Mouse (Mus musculus): ENCODE measurements around the gene Nalcn. TPM values are rescaled to one million over a fixed set of nuclear protein-coding genes. Genes with fewer than 3 reads are reported as not detected.
"Not testable (repeated sequence)": the region's sequence is repeated elsewhere in the genome, so short reads cannot be mapped to it uniquely, and the experiment has no call there.

Nalcn gene
- under 1 TPM; 0.54 to 0.85 (median 0.70) TPM for total RNA-seq (2022)

- DNase-seq (ENCODE audit: low spot score), result no peak
Measured at GRCm38 (mm10) chr14:123626501-123627179, at the start of gene Nalcn. Gene Nalcn (minus strand): TSS chr14:123627144.

GRCm38 (mm10) chr14:123671076-123671475, 44.1 kb upstream of the Nalcn start:
- DNase-seq (ENCODE audit: low spot score), result not testable (repeated sequence)

- no peak for DNase-seq (ENCODE audit: low spot score)
Measured at GRCm38 (mm10) chr14:123664451-123664850, 37.5 kb upstream of the Nalcn start.

GRCm38 (mm10) chr14:123663206-123663605, 36.3 kb upstream of the Nalcn start:
- DNase-seq (ENCODE audit: low spot score), result no peak

GRCm38 (mm10) chr14:123662386-123662785, 35.4 kb upstream of the Nalcn start:
- no peak for DNase-seq (ENCODE audit: low spot score)

- DNase-seq (ENCODE audit: low spot score), result no peak
Measured at GRCm38 (mm10) chr14:123661091-123661491, 34.1 kb upstream of the Nalcn start.

- DNase-seq (ENCODE audit: low spot score), result peak; percentile 31
Measured at GRCm38 (mm10) chr14:123659921-123660385, 33.0 kb upstream of the Nalcn start, which contains the start of gene Itgbl1. Gene Itgbl1 (plus strand): TSS chr14:123659971.

- no peak for DNase-seq (ENCODE audit: low spot score)
Measured at GRCm38 (mm10) chr14:123627180-123627562, 227 bp upstream of the Nalcn start.

- DNase-seq (ENCODE audit: low spot score), result no peak
Measured at GRCm38 (mm10) chr14:123622969-123623368, 4.0 kb downstream of the Nalcn start.

GRCm38 (mm10) chr14:123595265-123595664, 31.7 kb downstream of the Nalcn start:
- DNase-seq (ENCODE audit: low spot score), result no peak

- DNase-seq (ENCODE audit: low spot score), result no peak
Measured at GRCm38 (mm10) chr14:123587412-123587811, 39.5 kb downstream of the Nalcn start.

GRCm38 (mm10) chr14:123582433-123582832, 44.5 kb downstream of the Nalcn start:
- no peak for DNase-seq (ENCODE audit: low spot score)

GRCm38 (mm10) chr14:123575356-123575755, 51.6 kb downstream of the Nalcn start:
- DNase-seq (ENCODE audit: low spot score), result no peak

- DNase-seq (ENCODE audit: low spot score), result no peak
Measured at GRCm38 (mm10) chr14:123574936-123575335, 52.0 kb downstream of the Nalcn start.

GRCm38 (mm10) chr14:123566599-123566998, 60.3 kb downstream of the Nalcn start:
- no peak for DNase-seq (ENCODE audit: low spot score)

- no peak for DNase-seq (ENCODE audit: low spot score)
Measured at GRCm38 (mm10) chr14:123555533-123555932, 71.4 kb downstream of the Nalcn start.

GRCm38 (mm10) chr14:123554936-123555335, 72.0 kb downstream of the Nalcn start:
- no peak for DNase-seq (ENCODE audit: low spot score)

GRCm38 (mm10) chr14:123542362-123542761, 84.6 kb downstream of the Nalcn start:
- DNase-seq (ENCODE audit: low spot score), result no peak

GRCm38 (mm10) chr14:123535636-123536035, 91.3 kb downstream of the Nalcn start:
- no peak for DNase-seq (ENCODE audit: low spot score)

GRCm38 (mm10) chr14:123533000-123533399, 93.9 kb downstream of the Nalcn start:
- peak; percentile 23 for DNase-seq (ENCODE audit: low spot score)

GRCm38 (mm10) chr14:123531271-123531670, 95.7 kb downstream of the Nalcn start:
- DNase-seq (ENCODE audit: low spot score), result peak; percentile 66

- no peak for DNase-seq (ENCODE audit: low spot score)
Measured at GRCm38 (mm10) chr14:123529143-123529542, 97.8 kb downstream of the Nalcn start.

GRCm38 (mm10) chr14:123513376-123514141, 113.4 kb downstream of the Nalcn start:
- no peak for DNase-seq (ENCODE audit: low spot score)

All from heart, adult 8-10 months (tissue).